11 mouse cellular contexts compared by ENCODE assay signal in the genomic region with DNA sequence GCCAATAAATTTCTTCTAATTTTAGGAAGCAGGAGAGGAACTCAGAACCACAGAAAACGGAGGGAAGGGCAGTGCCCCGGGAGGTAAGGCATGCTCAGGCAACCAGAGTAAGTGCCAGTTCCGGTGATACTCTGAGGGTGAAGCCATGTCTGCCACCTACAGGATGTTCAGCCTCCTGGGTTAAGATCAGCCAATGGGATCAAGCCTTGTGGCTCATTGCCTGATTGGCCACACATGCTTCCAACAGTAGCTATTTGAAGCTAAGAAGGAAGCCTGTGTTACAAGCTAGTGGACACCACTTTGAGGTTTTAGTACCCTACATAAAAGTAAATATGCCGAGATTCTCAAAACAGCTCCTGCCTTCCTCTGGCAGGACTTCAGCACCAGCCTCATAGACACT. TPM values are rescaled to one million over a fixed set of nuclear protein-coding genes. Genes with fewer than 3 reads are reported as not detected.
DNase-seq lines count a peak whose midpoint lies in the region; ATAC-seq lines count a peak whose summit lies in the region.
"Had no signal": no experiment of that assay in that cellular context is flagged by ENCODE, and none has a peak within 500 bp of the region (broad histone marks: within the 10 kb centered on the region; RNA-seq: fewer than 3 reads in every experiment).

No protein-coding gene starts in this region.

- ATAC-seq in neutrophil, adult 5-6 weeks (ENCODE audit: extremely low read depth, insufficient number of reproducible peaks, low FRiP score, poor library complexity, severe bottlenecking), result peak; percentile 56; the same call in 1 of the 2 replicates
- ATAC-seq: hindbrain, embryonic 16.5 days had no signal

- intact Hi-C loops in left cerebral cortex, postnatal 4 days (cut with DNase I), result no loop called here

- DNase-seq in 3T3-L1 (ENCODE audit: low read depth, low spot score) (peak; percentile 20), A20 (ENCODE audit: low read depth, low spot score) (peak; percentile 12)
- DNase-seq in T-cell, adult 2 months (ENCODE audit: low spot score), result peak; percentile 40
- no peak for DNase-seq in gastrocnemius, postnatal 4 days (ENCODE audit: low spot score in 2 of 2)
- no peak for DNase-seq in layer of hippocampus, postnatal 10 days (ENCODE audit: low spot score in 2 of 2)
- DNase-seq in left cerebral cortex, postnatal 4 days, result no peak
- DNase-seq: adrenal gland, postnatal 25 days; cerebellum, postnatal 36 days; gastrocnemius, postnatal 10 days had no signal

RNA-seq across cellular contexts. Expression of a gene that starts 43.2 kb away (rescaled TPM):
- total RNA-seq in neutrophil, adult 5-6 weeks (2017), result 261 and 300 TPM in 2 replicates
- total RNA-seq in gastrocnemius, postnatal 4 days (2021), result 1 to 10 TPM; 4.1 to 4.6 TPM
- total RNA-seq in layer of hippocampus, postnatal 10 days (2021), result 1 to 10 TPM; 1.8 to 2.6 TPM
- total RNA-seq in left cerebral cortex, postnatal 4 days (2021), result 1 to 10 TPM; 1.4 to 1.8 TPM

RNA-seq across cellular contexts. Expression of a gene that starts 52.2 kb away (rescaled TPM):
- total RNA-seq in neutrophil, adult 5-6 weeks (2017), result 5.6 and 6.4 TPM in 2 replicates
- under 1 TPM; 0.39 to 0.59 TPM for total RNA-seq in gastrocnemius, postnatal 4 days (2021)
- total RNA-seq in layer of hippocampus, postnatal 10 days (2021), result 1 to 10 TPM; 1.4 to 2.2 TPM
- 1 to 10 TPM; 1.1 to 1.6 TPM for total RNA-seq in left cerebral cortex, postnatal 4 days (2021)

RNA-seq across cellular contexts. Expression of a gene that starts 52.3 kb away (rescaled TPM):
- 27.6 and 32.3 TPM in 2 replicates for total RNA-seq in neutrophil, adult 5-6 weeks (2017)
- total RNA-seq in gastrocnemius, postnatal 4 days (2021), result 10 to 100 TPM; 50.6 to 51.4 TPM
- 10 to 100 TPM; 20.3 to 22.6 TPM for total RNA-seq in layer of hippocampus, postnatal 10 days (2021)
- total RNA-seq in left cerebral cortex, postnatal 4 days (2021), result 10 to 100 TPM; 10.9 to 12.3 TPM

Comparison
In these comparisons a context has a peak if more than half of its experiments do, and no peak if none do; other contexts are left out.
1. DNase-seq: peak in 3T3-L1 (single experiment), A20 (single experiment) and T-cell, adult 2 months (single experiment); none in gastrocnemius, postnatal 4 days (0 of 2), layer of hippocampus, postnatal 10 days (0 of 2) and left cerebral cortex, postnatal 4 days (single experiment).
2. RNA of a gene that starts 43.2 kb away (total RNA-seq): 261 to 300 TPM in neutrophil, adult 5-6 weeks; 4.1 to 4.6 TPM in gastrocnemius, postnatal 4 days, 1.8 to 2.6 TPM in layer of hippocampus, postnatal 10 days and 1.4 to 1.8 TPM in left cerebral cortex, postnatal 4 days; every median in the first group is over 10 times any median in the second.